Mouse (Mus musculus) kidney, postnatal 0 days (tissue): ENCODE measurements at regions not wholly inside any gene's neighbourhood (a gene's known extent, or its start where the extent isn't known, plus 50 kb on each side); places are given as distances from the start of the nearest gene placed in this dataset.

Experiments
- ATAC-seq: fragments of 200-750 bp; cut with Nextera tagmentation; replicated peaks from 2 replicates; pipeline ENCODE4 v1.8.0; 2017; ENCODE audit warnings: low read depth, moderate number of reproducible peaks, moderate TSS enrichment, moderate library complexity; ENCODE audit not compliant: low FRiP score
- DNase-seq: peaks from one replicate; pipeline ENCODE4 v3.0.0-alpha.2; 2016; ENCODE audit warnings: low spot score
- H3K27ac ChIP-seq: fragments of 300-500 bp; sonication (generic); 2 replicates; pipeline ENCODE4 v1.5.1; 2014; ENCODE audit warnings: mild to moderate bottlenecking
- H3K27me3 ChIP-seq: fragments of 300-500 bp; sonication (generic); 2 replicates; pipeline ENCODE4 v1.6.1; 2014; ENCODE audit warnings: low read length, mixed read lengths; ENCODE audit not compliant: insufficient read depth
- H3K36me3 ChIP-seq: fragments of 300-500 bp; sonication (generic); 2 replicates; pipeline ENCODE4 v1.6.1; 2014; ENCODE audit warnings: low read length, mixed read lengths; ENCODE audit not compliant: insufficient read depth
- H3K4me1 ChIP-seq: fragments of 300-500 bp; sonication (generic); replicated peaks from 2 replicates; pipeline ENCODE4 v1.6.1; 2014; ENCODE audit warnings: antibody characterized with exemption, low read length, mixed read lengths; ENCODE audit not compliant: insufficient read depth
- H3K4me2 ChIP-seq: fragments of 300-500 bp; sonication (generic); 2 replicates; pipeline ENCODE4 v1.6.1; 2014; ENCODE audit warnings: mild to moderate bottlenecking, low read length, moderate library complexity, mixed read lengths
- H3K4me3 ChIP-seq: fragments of 300-500 bp; sonication (generic); replicated peaks from 2 replicates; pipeline ENCODE4 v1.5.1; 2014; ENCODE audit warnings: low read depth, low read length
- H3K9ac ChIP-seq: fragments of 300-500 bp; sonication (generic); 2 replicates; pipeline ENCODE4 v1.6.1; 2014; ENCODE audit warnings: low read depth, low read length
- H3K9me3 ChIP-seq: fragments of 300-500 bp; sonication (generic); replicated peaks from 2 replicates; pipeline ENCODE4 v1.6.1; 2016; ENCODE audit warnings: low read length, inconsistent platforms, mixed read lengths
- CTCF ChIP-seq: IDR thresholded peaks from 2 replicates; pipeline ENCODE4 v1.5.1; 2016; ENCODE audit warnings: antibody characterized with exemption, low read depth, mild to moderate bottlenecking, moderate library complexity
- WGBS: fragments of 180-500 bp; shearing (Covaris S2); extraction: QIAGEN DNeasy Blood & Tissue Kit; methylation state at CpG from one replicate; pipeline ENCODE4 v1.1.7; 2014; 5-methylcytosine and 5-hydroxymethylcytosine counted together

DNA sequence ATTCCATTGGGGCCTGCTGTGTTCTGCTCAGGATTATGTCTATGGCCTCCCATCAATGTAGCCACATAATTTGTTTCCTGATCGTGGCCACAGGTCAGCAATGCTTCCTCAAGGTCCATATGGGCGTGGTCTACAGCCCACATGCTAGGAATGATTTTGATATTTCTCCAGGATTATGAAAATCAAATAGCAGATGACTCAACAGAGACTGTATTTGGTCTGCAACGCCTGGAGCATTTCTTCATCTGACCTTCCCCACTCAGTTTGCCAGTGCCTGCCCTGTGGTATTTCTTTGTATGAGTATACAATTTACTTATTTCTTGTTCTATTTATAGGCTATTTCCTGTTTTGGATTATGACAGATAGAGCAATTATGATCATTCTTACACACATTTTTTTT is 145.7 kb downstream of the Gm11077 start:
- 71% methylated on average over 3 of the region's 3 CpGs for WGBS
- H3K9me3 ChIP-seq, result no peaks in the 10 kb centered on the region
- H3K27ac ChIP-seq, result no peak overlapping the region
- no peaks in the 10 kb centered on the region for H3K27me3 ChIP-seq
- DNase-seq (no peak), ATAC-seq (no peak)
- TF ChIP-seq CTCF, result no peak
- no peaks in the 10 kb centered on the region for H3K36me3 ChIP-seq
- H3K4me1 ChIP-seq, result no peaks in the 10 kb centered on the region
- no peak overlapping the region for H3K9ac ChIP-seq
- H3K4me2 ChIP-seq, result no peak overlapping the region
- H3K4me3 ChIP-seq, result no peak overlapping the region

DNA sequence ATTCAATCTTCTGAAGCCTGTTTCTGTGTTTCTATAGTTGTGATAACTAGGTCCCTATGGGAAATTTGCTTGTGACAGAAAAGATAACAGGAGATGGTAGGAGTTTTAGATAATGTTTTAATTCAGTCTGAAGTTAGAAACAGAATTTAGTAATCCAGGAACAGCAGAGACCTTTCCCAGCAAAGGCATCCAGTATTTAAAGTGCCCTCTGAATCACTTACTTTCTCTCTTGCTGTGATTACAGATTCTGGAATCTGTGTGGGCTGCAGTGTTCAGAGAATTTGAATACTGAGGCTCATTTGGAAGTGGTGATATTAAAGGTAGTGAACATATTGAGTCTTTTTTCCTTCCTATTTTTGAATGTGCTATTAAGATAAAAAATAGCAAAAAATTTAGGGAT is 154.6 kb downstream of the Gm11077 start:
- DNase-seq (no peak), ATAC-seq (no peak)
- H3K27me3 ChIP-seq, result no peaks in the 10 kb centered on the region
- H3K9me3 ChIP-seq, result no peaks in the 10 kb centered on the region
- no peaks in the 10 kb centered on the region for H3K4me1 ChIP-seq
- no peak overlapping the region for H3K9ac ChIP-seq
- no peaks in the 10 kb centered on the region for H3K36me3 ChIP-seq
- H3K4me3 ChIP-seq, result no peak overlapping the region
- no peak overlapping the region for H3K27ac ChIP-seq
- no peak overlapping the region for H3K4me2 ChIP-seq
- no peak for TF ChIP-seq CTCF

DNA sequence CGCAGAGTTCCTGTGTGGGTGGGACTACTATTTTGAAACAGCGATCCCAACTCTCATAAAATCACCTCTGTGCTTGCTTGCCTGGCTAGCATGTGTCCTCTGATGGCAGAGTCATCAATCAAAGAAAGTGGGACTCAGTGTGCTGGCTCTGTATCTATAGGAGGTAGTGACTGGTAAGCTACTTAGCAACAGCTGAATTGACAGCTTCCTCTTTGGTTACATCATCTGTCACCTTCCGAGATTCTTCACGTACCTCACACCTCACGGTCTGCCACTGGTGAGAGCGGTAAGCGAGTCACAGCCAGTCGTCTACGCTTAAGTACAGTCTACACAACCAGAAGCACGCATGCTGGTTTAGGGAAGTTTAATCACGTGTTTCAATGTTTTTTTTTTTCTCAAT is 159.5 kb downstream of the Gm11077 start:
- ATAC-seq, result peak; percentile 75
- TF ChIP-seq CTCF, result no peak
- WGBS, result 16% methylated on average over 11 of the region's 11 CpGs
- Histone ChIP-seq H3K9me3 (no peaks in the 10 kb centered on the region), H3K4me1 (no peaks in the 10 kb centered on the region), H3K9ac (no peak overlapping the region), H3K27ac (no peak overlapping the region), H3K4me2 (peak overlapping the region; percentile 28; the same call in 1 of the 2 replicates), H3K36me3 (no peaks in the 10 kb centered on the region), H3K4me3 (no peak overlapping the region), H3K27me3 (no peaks in the 10 kb centered on the region)
- DNase-seq, result no peak

DNA sequence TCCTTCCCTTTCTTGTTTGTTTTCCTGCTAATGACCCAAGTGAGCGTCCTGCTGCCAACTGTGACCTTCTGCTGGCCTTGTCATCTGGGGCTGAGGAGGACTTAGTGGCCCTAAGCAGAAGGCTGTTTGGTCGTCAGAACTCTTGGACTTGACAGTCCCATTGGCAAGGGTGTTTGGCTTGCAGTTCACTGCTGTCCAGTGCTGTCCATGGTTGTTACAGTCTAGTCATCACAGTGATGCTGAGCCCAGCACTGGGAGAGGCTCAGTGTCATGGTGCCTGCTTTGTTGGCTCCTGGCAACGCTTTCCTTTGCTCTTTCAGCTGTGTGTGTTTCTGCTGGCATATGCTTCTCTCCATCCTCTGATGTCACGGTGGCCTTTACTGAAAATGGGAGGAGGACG is 161.0 kb downstream of the Gm11077 start:
- Histone ChIP-seq H3K9me3 (no peaks in the 10 kb centered on the region), H3K27me3 (no peaks in the 10 kb centered on the region), H3K4me1 (no peaks in the 10 kb centered on the region), H3K4me2 (no peak overlapping the region), H3K4me3 (no peak overlapping the region), H3K27ac (no peak overlapping the region), H3K36me3 (no peaks in the 10 kb centered on the region), H3K9ac (no peak overlapping the region)
- no peak for ATAC-seq
- no peak for TF ChIP-seq CTCF
- no peak for DNase-seq
- WGBS, result 79% methylated on average over 5 of the region's 5 CpGs

- 90% methylated on average over 2 of the region's 2 CpGs for WGBS
- Histone ChIP-seq H3K36me3 (no peaks in the 10 kb centered on the region), H3K4me2 (no peak overlapping the region), H3K4me3 (no peak overlapping the region), H3K9ac (no peak overlapping the region), H3K27me3 (no peaks in the 10 kb centered on the region), H3K9me3 (no peaks in the 10 kb centered on the region), H3K4me1 (no peaks in the 10 kb centered on the region), H3K27ac (no peak overlapping the region)
- no peak for TF ChIP-seq CTCF
- DNase-seq (no peak), ATAC-seq (no peak)
These were observed 161.5 kb downstream of the Gm11077 start for GRCm38 (mm10) chr6:140890591-140890990.

DNA sequence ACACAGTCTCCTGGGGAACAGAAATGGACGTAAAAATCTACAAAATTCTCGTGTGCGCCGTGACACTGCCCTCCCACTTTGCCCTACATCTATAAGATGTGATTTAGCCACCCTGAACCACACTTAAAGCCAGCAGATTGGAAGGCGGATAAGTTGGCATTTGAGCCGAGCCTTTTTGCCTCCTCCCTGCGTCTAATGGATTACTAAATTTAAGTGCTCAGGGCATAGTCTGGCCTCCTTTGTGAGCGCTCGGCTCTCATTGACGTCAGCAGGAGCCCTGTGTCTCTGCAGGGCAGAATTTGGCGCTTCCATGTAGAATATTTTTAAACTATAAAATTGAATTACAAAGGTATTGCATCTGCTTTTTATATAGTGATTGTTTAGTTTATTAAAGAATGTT is 165.4 kb downstream of the Gm11077 start:
- peak; percentile 50 for DNase-seq

GRCm38 (mm10) chr6:140895441-140895840 is 166.4 kb downstream of the Gm11077 start:
- Histone ChIP-seq H3K9ac (no peak overlapping the region), H3K9me3 (no peaks in the 10 kb centered on the region), H3K4me3 (no peak overlapping the region), H3K27me3 (no peaks in the 10 kb centered on the region), H3K36me3 (no peaks in the 10 kb centered on the region), H3K27ac (no peak overlapping the region), H3K4me2 (no peak overlapping the region), H3K4me1 (no peaks in the 10 kb centered on the region)
- DNase-seq (no peak), ATAC-seq (no peak)
- 51% methylated on average over 2 of the region's 2 CpGs for WGBS
- no peak for TF ChIP-seq CTCF

More for the DNA sequence above, 165.4 kb downstream of the Gm11077 start:
- Histone ChIP-seq H3K9ac (no peak overlapping the region), H3K4me2 (0 out of 2 replicates have a peak overlapping the region, but pooled peaks have one; percentile 1), H3K27me3 (no peaks in the 10 kb centered on the region), H3K4me3 (no peak overlapping the region), H3K4me1 (no peaks in the 10 kb centered on the region), H3K9me3 (no peaks in the 10 kb centered on the region), H3K36me3 (no peaks in the 10 kb centered on the region), H3K27ac (peak overlapping the region; percentile 55)
- WGBS, result 33% methylated on average over 11 of the region's 11 CpGs
- TF ChIP-seq CTCF, result no peak
- ATAC-seq, result peak; percentile 71
